Mouse (Mus musculus) liver, embryonic 13.5 days (tissue): ENCODE measurements around the gene Cby1. TPM values are rescaled to one million over a fixed set of nuclear protein-coding genes. Genes with fewer than 3 reads are reported as not detected.

Experiments
- ATAC-seq: fragments of 200-750 bp; cut with Nextera tagmentation; 2 replicates; pipeline ENCODE4 v1.8.0; 2017; ENCODE audit warnings: low read depth, mild to moderate bottlenecking, moderate number of reproducible peaks, moderate library complexity
- DNase-seq: peaks from one replicate; pipeline ENCODE4 v3.0.0; 2022
- H3K27ac ChIP-seq: fragments of 300-500 bp; sonication (generic); 2 replicates; pipeline ENCODE4 v1.5.1; 2015; ENCODE audit warnings: moderate library complexity, mild to moderate bottlenecking, inconsistent platforms
- H3K27me3 ChIP-seq: fragments of 300-500 bp; sonication (generic); 2 replicates; pipeline ENCODE4 v1.6.1; 2015; ENCODE audit warnings: mild to moderate bottlenecking, inconsistent platforms
- H3K36me3 ChIP-seq: fragments of 300-500 bp; sonication (generic); 2 replicates; pipeline ENCODE4 v1.6.1; 2015; ENCODE audit warnings: mild to moderate bottlenecking, inconsistent platforms
- H3K4me1 ChIP-seq: fragments of 300-500 bp; sonication (generic); replicated peaks from 2 replicates; pipeline ENCODE4 v1.6.1; 2015; ENCODE audit warnings: inconsistent platforms
- H3K4me2 ChIP-seq: fragments of 300-500 bp; sonication (generic); 2 replicates; pipeline ENCODE4 v1.6.1; 2015; ENCODE audit warnings: inconsistent platforms, mild to moderate bottlenecking, moderate library complexity
- H3K4me3 ChIP-seq: fragments of 300-500 bp; sonication (generic); replicated peaks from 2 replicates; pipeline ENCODE4 v1.5.1; 2015; ENCODE audit warnings: mild to moderate bottlenecking, inconsistent platforms
- H3K9ac ChIP-seq: fragments of 300-500 bp; sonication (generic); 2 replicates; pipeline ENCODE4 v1.6.1; 2015; ENCODE audit warnings: mild to moderate bottlenecking, inconsistent platforms
- H3K9me3 ChIP-seq: fragments of 300-500 bp; sonication (generic); replicated peaks from 2 replicates; pipeline ENCODE4 v1.6.1; 2016; ENCODE audit warnings: inconsistent platforms
- WGBS: fragments of 180-500 bp; shearing (Covaris S2); methylation state at CpG from one replicate; pipeline ENCODE4 v1.1.7; 2015; ENCODE audit not compliant: insufficient replicate concordance; 5-methylcytosine and 5-hydroxymethylcytosine counted together
- polyA plus RNA-seq: library from polyadenylated mRNA; unstranded; fragments of >200 nt; fragmentation: Nextera tagmentation; extraction: Ambion mirVana; gene quantifications from 2 replicates; pipeline ENCODE4 v1.2.1, GENCODE M21; 2015

The Cby1 gene
- polyA plus RNA-seq, 1 experiment from 2014 or later, result 18.6 TPM

DNA sequence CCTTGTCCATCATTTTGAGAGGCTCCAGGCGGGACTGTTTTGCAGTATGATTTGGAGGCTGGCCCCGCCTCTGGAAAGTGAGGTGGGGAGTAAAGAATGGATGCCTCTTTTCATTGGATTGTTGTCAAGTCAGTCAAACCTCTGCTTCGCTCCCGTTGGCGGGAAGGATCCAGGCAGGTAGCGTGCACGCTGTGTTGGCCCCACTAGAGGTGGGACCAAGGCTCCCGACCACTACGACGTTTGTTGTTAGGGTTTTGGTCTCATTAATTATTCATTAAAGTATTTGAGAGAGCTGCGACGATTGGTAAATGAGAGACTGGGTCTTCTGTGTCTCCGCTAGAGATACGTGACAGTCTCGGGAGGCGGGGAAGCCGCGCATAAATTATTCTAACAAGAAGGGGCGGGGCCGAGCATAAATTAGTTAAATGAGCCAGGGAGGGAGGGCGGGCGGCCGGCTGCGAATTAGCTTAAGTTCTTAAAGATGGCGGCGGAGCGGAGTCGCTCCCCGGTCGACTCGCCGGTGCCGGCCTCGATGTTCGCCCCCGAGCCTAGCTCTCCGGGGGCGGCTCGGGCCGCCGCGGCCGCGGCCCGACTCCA lies 31.5 kb downstream of the Cby1 start, which contains the start of gene Gtpbp1:
TSS of gene Gtpbp1 (plus strand) at position 420 of the 597 bp plus-strand sequence.
- under 1% methylated on average over 45 of the region's 45 CpGs for WGBS
- H3K9ac ChIP-seq, result peak within 1 kb of the TSS; percentile 99
- H3K27ac ChIP-seq, result peak within 1 kb of the TSS; percentile 95
- H3K4me1 ChIP-seq, result peaks cover 74% of the 10 kb centered on the region
- ATAC-seq, result peak; percentile 87
- H3K4me2 ChIP-seq, result peak within 1 kb of the TSS; percentile 97
- H3K36me3 ChIP-seq, result peaks cover 3% of the 10 kb centered on the region; the same call in 1 of the 2 replicates
- peak within 1 kb of the TSS; percentile 95 for H3K4me3 ChIP-seq
- peak; percentile 98 for DNase-seq
- H3K27me3 ChIP-seq, result no peaks in the 10 kb centered on the region
- no peaks in the 10 kb centered on the region for H3K9me3 ChIP-seq

DNA sequence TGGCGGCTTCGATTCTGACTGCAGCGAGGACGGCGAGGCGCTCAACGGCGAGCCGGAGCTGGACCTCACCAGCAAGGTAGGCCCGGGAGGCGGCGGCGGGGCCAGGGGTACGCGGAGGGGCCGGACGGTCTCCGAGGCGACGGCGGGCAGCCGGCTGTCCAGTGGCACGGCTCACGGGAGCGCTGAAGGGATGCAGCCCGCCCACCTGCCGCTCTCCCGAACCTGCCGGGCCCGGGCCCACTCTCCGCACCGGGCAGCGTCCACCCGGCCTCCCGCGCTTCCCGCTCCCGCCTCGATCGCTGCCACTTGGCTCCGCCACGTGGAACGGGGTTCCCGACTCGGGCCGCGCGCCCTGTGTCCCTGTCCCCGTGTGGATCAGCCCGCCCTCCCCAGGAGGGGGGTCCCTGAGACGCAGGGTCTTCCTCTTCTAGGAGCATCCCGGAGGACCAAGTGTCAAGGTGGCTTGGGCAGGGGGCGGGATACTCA lies 32.1 kb downstream of the Cby1 start:
- ATAC-seq (no peak), DNase-seq (peak; percentile 38)
- no peaks in the 10 kb centered on the region for H3K9me3 ChIP-seq
- no peaks in the 10 kb centered on the region for H3K27me3 ChIP-seq
- H3K36me3 ChIP-seq, result peaks cover 7% of the 10 kb centered on the region
- under 1% methylated on average over 53 of the region's 53 CpGs for WGBS
- peaks cover 74% of the 10 kb centered on the region for H3K4me1 ChIP-seq
- H3K27ac ChIP-seq, result peak overlapping the region; percentile 95
- H3K4me3 ChIP-seq, result peak overlapping the region; percentile 95
- H3K4me2 ChIP-seq, result peak overlapping the region; percentile 97
- H3K9ac ChIP-seq, result peak overlapping the region; percentile 99

DNA sequence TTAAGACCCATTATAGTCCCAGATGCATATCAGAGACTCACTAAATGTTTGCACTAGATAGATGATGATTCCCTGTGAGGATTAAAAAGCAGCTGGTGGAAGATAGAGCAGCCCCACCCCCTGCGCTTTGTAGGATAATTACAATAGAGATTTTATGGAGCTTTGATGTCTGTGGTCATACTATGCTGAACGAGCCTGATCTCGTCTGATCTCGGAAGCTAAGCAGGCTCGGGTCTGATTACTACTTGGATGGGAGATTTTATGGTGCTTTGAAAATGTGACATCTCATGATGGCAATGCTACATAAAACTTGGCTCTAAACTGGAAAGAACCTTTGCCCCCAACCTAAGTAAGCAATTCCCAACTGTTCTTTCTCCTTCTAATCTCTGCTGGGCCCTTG lies 33.3 kb downstream of the Cby1 start:
- H3K4me1 ChIP-seq, result peaks cover 79% of the 10 kb centered on the region
- no peaks in the 10 kb centered on the region for H3K27me3 ChIP-seq
- peaks cover 20% of the 10 kb centered on the region for H3K36me3 ChIP-seq
- ATAC-seq (no peak), DNase-seq (no peak)
- peak overlapping the region; percentile 97 for H3K4me2 ChIP-seq
- no peaks in the 10 kb centered on the region for H3K9me3 ChIP-seq
- peak overlapping the region; percentile 95 for H3K4me3 ChIP-seq
- H3K9ac ChIP-seq, result peak overlapping the region; percentile 99
- H3K27ac ChIP-seq, result peak overlapping the region; percentile 95
- whole genome bisulfite sequencing, result 57% methylated on average over 5 of the region's 5 CpGs

DNA sequence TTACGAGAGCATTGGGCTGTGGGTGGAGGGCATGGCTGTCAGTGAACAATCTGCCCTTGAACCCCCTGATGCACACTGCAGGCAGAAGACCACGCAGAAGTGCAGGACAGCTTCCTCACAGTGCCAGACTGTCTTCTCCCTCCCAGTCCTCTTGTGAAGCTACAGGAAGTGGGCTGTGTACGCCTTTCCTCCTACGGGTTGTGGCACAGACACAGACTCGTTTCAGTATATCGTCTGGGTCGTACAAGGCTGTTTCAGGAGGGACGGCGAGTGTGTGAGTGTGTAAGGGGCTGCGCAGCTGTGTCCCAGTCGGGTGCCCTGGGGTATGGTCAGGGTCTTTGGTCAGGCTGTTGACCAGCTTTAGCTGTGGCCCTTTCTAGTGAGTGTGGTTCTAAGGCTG lies 34.7 kb downstream of the Cby1 start:
- no peaks in the 10 kb centered on the region for H3K9me3 ChIP-seq
- H3K36me3 ChIP-seq, result peaks cover 30% of the 10 kb centered on the region
- H3K9ac ChIP-seq, result peak overlapping the region; percentile 99
- peak overlapping the region; percentile 95 for H3K4me3 ChIP-seq
- no peak for ATAC-seq
- no peaks in the 10 kb centered on the region for H3K27me3 ChIP-seq
- peak overlapping the region; percentile 95 for H3K27ac ChIP-seq
- H3K4me2 ChIP-seq, result peak overlapping the region; percentile 97
- DNase-seq, result peak; percentile 45
- WGBS, result 16% methylated on average over 11 of the region's 11 CpGs
- peaks cover 84% of the 10 kb centered on the region for H3K4me1 ChIP-seq

DNA sequence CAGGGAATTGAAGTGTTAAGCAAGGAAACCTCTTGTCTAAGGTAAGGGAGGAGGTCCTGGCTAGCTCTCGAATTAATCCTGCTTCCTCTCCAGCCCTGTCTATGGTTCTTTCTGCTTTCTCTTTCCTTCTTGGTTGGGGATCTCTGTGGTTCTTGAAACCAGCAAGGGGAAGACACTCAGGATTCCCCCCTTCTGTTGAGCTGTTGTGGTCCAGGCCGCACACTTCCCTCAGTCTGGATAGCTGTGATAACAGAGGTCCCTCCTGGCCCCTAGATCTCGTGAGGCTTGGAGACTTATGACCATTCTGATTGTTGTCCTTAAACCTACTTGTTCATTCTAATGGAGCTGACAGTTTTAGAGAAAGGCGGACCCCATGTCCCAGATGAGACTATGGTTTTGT lies 35.5 kb downstream of the Cby1 start:
- Histone ChIP-seq H3K4me3 (peak overlapping the region; percentile 95), H3K27ac (peak overlapping the region; percentile 95), H3K9ac (peak overlapping the region; percentile 99), H3K36me3 (peaks cover 36% of the 10 kb centered on the region), H3K9me3 (no peaks in the 10 kb centered on the region), H3K27me3 (no peaks in the 10 kb centered on the region), H3K4me1 (peaks cover 78% of the 10 kb centered on the region), H3K4me2 (peak overlapping the region; percentile 97)
- 8% methylated on average over 4 of the region's 4 CpGs for WGBS
- ATAC-seq (peak; percentile 36), DNase-seq (peak; percentile 76)

DNA sequence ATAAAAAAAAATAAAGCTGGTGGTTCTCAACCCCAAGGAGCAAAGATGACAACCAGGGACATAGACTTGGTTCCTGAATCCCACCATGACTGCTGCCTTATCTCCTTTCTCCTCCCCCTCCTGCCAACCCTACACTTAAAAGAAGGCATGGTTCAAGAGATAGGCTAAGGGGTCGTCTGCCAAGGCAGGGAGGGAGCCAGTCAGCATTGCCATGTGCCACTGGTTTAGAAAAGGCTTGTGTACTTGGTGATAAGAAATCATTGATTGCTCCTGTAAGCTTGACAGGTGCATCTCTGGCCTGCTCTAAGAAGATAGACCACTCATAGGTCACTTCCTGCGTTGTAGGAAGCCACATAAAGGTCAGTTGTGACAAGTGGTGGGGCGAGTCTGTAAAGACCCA lies 36.5 kb downstream of the Cby1 start:
- 11% methylated on average over 3 of the region's 3 CpGs for WGBS
- peak overlapping the region; percentile 99 for H3K9ac ChIP-seq
- DNase-seq, result peak; percentile 73
- H3K9me3 ChIP-seq, result no peaks in the 10 kb centered on the region
- H3K27me3 ChIP-seq, result no peaks in the 10 kb centered on the region
- peak overlapping the region; percentile 95 for H3K4me3 ChIP-seq
- H3K27ac ChIP-seq, result peak overlapping the region; percentile 95
- H3K4me2 ChIP-seq, result peak overlapping the region; percentile 97
- H3K4me1 ChIP-seq, result peaks cover 72% of the 10 kb centered on the region
- peaks cover 39% of the 10 kb centered on the region for H3K36me3 ChIP-seq
- peak; percentile 52 for ATAC-seq

DNA sequence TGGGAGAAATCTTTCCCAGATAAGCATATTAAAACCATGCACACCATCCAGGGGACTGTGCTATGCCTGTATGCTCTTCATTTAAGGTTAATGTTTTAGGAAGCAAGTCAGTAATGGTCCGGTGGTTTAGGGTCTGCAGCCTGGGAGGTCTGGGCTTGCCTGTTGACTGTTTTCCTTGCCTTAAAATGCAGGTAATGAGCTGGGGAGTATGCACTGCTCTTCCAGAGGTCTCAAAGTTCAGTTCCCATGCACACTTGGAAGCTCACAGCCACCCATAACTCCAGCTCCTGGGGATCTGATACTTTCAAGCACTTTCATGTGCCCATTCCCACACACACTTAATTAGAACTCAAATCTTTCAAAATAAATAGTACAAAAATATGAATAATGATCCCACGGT lies 37.5 kb downstream of the Cby1 start:
- H3K4me1 ChIP-seq, result peaks cover 69% of the 10 kb centered on the region
- ATAC-seq (no peak), DNase-seq (no peak)
- H3K36me3 ChIP-seq, result peaks cover 39% of the 10 kb centered on the region
- no peaks in the 10 kb centered on the region for H3K9me3 ChIP-seq
- peak overlapping the region; percentile 95 for H3K27ac ChIP-seq
- WGBS, result 87% methylated on average over 2 of the region's 2 CpGs
- peak overlapping the region; percentile 97 for H3K4me2 ChIP-seq
- peak overlapping the region; percentile 7; the same call in 1 of the 2 replicates for H3K9ac ChIP-seq
- no peaks in the 10 kb centered on the region for H3K27me3 ChIP-seq
- H3K4me3 ChIP-seq, result 0 out of 2 replicates have a peak overlapping the region, but pooled peaks have one; percentile 7

DNA sequence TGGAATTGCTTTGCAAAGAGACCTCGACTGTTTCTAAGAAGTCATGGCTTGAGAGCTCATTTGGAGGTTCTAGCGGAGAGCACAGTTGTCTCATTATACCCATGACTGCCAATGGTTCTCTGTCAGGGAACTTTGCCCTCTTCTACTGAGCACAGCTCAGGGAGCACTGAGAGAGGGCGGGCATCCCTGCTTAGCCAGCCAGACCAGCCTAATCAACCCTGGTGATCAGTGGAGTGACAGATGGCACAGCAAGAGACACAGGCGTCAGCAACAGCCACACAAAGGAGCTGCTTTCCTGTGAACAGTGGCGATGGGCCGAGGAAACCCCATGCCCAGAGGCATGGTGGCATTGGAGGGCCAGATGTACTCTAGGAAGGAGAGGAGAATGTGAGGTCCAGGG lies 38.0 kb downstream of the Cby1 start:
- H3K4me3 ChIP-seq, result no peak overlapping the region; the same call in 1 of the 2 replicates
- H3K36me3 ChIP-seq, result peaks cover 39% of the 10 kb centered on the region
- no peaks in the 10 kb centered on the region for H3K9me3 ChIP-seq
- no peaks in the 10 kb centered on the region for H3K27me3 ChIP-seq
- H3K27ac ChIP-seq, result peak overlapping the region; percentile 95
- peak overlapping the region; percentile 7; the same call in 1 of the 2 replicates for H3K9ac ChIP-seq
- WGBS, result 69% methylated on average over 6 of the region's 6 CpGs
- no peak for DNase-seq
- no peak overlapping the region for H3K4me2 ChIP-seq
- ATAC-seq, result no peak
- peaks cover 64% of the 10 kb centered on the region for H3K4me1 ChIP-seq

DNA sequence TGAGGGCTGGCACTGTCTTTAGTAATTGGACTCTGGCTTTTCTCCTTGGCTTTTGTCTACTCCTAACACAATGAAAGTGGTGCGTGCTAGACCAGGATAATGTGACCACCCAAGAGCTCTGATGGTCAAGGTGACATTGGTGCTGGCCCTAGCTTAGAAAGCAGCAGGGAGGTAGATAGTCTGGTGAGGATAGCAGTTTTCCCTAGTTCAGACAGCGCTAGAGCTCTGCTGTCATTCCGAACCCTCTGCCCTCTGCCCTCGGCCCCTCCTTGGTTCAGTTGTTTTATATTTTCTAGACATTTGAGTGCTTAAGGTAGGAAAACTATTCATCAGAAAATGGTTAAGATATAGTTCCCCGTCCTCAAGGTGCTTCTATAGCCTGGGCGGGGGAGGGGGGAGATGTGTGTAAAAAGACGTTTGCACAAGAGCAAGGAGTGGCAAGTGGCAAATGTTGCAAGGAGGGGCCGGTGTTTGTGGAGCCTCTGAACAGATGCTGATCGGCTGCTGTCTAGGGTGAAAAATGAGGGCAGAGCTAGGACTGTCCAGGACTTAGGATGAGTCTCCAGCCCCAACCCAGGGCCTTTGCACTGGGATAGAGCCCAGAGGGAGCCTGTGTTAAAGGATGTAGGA lies 38.7 kb downstream of the Cby1 start:
- peak overlapping the region; percentile 95; the same call in 1 of the 2 replicates for H3K27ac ChIP-seq
- 71% methylated on average over 9 of the region's 9 CpGs for WGBS
- no peaks in the 10 kb centered on the region for H3K9me3 ChIP-seq
- no peak overlapping the region for H3K4me3 ChIP-seq
- H3K4me2 ChIP-seq, result no peak overlapping the region
- peaks cover 57% of the 10 kb centered on the region for H3K4me1 ChIP-seq
- 0 out of 2 replicates have a peak overlapping the region, but pooled peaks have one; percentile 7 for H3K9ac ChIP-seq
- ATAC-seq (no peak), DNase-seq (no peak)
- H3K27me3 ChIP-seq, result no peaks in the 10 kb centered on the region
- peaks cover 39% of the 10 kb centered on the region for H3K36me3 ChIP-seq

DNA sequence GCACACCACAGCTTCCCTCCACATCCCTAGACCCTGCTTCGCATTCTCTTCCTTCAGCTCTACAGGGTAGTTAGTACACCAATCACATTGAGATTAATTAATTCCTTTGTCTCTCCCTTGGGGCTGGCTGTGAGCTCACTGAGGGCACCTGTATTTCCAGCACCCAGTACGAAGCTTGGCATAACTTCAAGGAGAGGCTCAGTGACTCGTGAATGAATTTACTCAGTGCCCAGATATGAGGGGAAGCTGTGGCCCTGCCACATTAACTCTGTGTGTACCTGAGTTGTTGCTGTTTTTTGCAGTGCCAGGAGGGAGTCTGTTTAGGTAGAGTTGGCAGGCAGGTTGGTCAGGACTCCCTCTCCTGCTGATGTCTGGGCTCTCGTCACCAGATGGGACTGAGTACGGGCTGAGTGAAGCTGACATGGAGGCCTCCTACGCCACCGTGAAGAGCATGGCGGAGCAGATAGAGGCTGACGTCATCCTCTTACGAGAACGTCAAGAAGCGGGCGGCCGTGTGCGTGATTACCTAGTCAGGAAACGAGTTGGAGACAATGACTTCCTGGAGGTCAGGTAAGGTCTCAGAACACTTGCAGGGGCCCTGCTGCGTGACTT lies 47.7 kb downstream of the Cby1 start:
- no peak overlapping the region for H3K4me3 ChIP-seq
- no peak for DNase-seq
- WGBS, result 84% methylated on average over 17 of the region's 17 CpGs
- H3K27me3 ChIP-seq, result no peaks in the 10 kb centered on the region
- H3K36me3 ChIP-seq, result peaks cover 59% of the 10 kb centered on the region
- no peak overlapping the region for H3K27ac ChIP-seq
- H3K4me2 ChIP-seq, result no peak overlapping the region
- ATAC-seq, result no peak
- no peaks in the 10 kb centered on the region for H3K4me1 ChIP-seq
- no peaks in the 10 kb centered on the region for H3K9me3 ChIP-seq
- H3K9ac ChIP-seq, result no peak overlapping the region

DNA sequence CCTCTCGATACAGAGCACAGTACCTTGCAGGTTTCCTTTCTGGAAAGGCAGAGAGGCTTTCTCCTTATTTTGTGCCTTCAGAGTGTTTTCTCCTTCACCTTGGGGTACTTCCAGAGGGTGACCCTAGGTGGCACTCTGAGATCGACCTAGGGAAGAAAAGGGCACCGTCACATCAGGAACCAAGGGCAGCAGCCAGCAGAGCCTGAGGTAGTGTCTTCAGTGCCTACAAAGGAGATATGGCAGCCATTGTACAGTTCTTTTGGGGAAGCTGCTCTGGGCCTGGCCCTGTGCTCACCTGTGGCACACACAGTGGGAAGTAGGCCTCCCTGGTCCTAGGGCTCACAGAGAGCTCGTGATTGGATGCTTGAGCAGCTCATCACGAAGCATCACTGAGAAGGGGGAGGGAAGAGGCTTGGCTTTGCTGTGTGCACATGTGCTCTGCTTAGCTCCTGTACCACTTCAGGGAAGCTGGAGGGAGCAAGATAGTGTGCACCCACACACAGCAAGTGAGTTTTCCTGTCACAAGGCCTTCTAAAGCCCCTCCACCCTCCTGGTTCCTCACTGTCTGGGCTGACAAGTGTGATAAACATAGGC lies 49.3 kb downstream of the Cby1 start:
- H3K4me2 ChIP-seq, result no peak overlapping the region
- H3K36me3 ChIP-seq, result peaks cover 75% of the 10 kb centered on the region
- peaks cover 3% of the 10 kb centered on the region for H3K4me1 ChIP-seq
- H3K27me3 ChIP-seq, result no peaks in the 10 kb centered on the region
- ATAC-seq (no peak), DNase-seq (no peak)
- H3K9me3 ChIP-seq, result no peaks in the 10 kb centered on the region
- no peak overlapping the region for H3K4me3 ChIP-seq
- H3K27ac ChIP-seq, result no peak overlapping the region; the same call in 1 of the 2 replicates
- 82% methylated on average over 5 of the region's 5 CpGs for WGBS
- no peak overlapping the region for H3K9ac ChIP-seq
